Mouse (Mus musculus): ENCODE data around the gene Gm11563.
"Not testable (repeated sequence)": the region's sequence is repeated elsewhere in the genome, so short reads cannot be mapped to it uniquely, and the experiment has no call there.

- not testable (repeated sequence) for TF ChIP-seq EP300, CTCF (IDR thresholded peaks at IDR 0.05)
Observed at GRCm38 (mm10) chr11:99610089-99610488, 48.7 kb downstream of the Gm11563 start, which contains the start of gene Gm11937.
